Mouse (Mus musculus): ENCODE results near the gene Palm3. TPM values are rescaled to one million over a fixed set of nuclear protein-coding genes. Genes with fewer than 3 reads are reported as not detected.

The Palm3 gene
- total and polyA plus RNA-seq, 2 experiments from 2014 or later, result 8.2 to 9.6 TPM

DNA sequence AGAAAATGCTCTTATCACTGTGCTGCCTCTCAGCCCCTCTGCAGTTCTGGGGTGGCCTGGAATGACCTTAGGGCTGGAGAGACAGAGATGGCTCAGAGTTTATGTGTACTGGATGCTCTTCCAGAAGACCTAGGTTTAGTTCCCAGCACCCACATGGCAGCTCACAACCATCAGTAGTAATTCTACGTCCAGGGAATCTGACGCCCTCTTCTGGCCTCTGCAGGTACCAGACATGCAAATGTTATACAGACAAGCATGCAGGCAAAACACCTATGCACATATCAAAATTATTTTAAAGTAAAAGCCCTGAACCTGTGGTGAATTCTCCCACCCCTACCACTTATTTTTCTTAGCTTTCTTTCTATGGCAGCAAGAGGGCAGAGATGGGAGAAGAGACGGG, 25.2 kb downstream of the Palm3 start:
- Histone ChIP-seq H3K27ac (no peak overlapping the region), H3K27me3 (ENCODE audit: insufficient read depth, low read length) (peaks cover 30% of the 10 kb centered on the region), H3K4me1 (ENCODE audit: insufficient read depth, low read length) (peaks cover 7% of the 10 kb centered on the region; the same call in 1 of the 2 replicates), H3K4me3 (ENCODE audit: low read length) (no peak overlapping the region), H3K9ac (replicated peaks; ENCODE audit: low read length) (no peak overlapping the region), H3K9me3 (ENCODE audit: low read length) (no peaks in the 10 kb centered on the region), H3K4me2 (ENCODE audit: low read depth, low read length) (no peak overlapping the region), H3K36me3 (ENCODE audit: insufficient read depth, low read length) (no peaks in the 10 kb centered on the region)
- no peak for TF ChIP-seq CTCF (IDR thresholded peaks at IDR 0.05; ENCODE audit: low read depth)
- DNase-seq (ENCODE audit: low spot score) (no peak), ATAC-seq (no peak)
- WGBS, result 84% methylated on average over 3 of the region's 3 CpGs

DNA sequence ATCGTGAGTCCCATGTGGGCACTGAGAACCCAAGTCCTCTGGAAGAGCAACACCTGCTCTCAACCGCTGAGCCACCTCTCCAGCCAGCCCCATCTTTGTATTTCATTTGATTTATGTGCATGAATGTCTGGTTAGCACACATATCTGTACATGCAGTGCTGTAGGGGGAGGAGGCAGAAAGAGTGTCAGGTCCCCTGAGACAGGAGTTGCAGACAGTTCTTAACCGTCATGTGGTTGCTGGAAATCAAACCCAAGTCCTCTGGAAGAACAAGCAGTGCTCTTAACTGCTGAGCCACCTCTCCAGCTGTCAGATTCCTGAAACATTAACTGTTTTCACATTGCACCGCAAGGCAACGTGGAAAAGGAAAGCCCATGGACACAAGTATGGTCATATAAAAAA, 26.9 kb downstream of the Palm3 start:
- no peak for TF ChIP-seq CTCF (IDR thresholded peaks at IDR 0.05; ENCODE audit: low read depth)
- no peaks in the 10 kb centered on the region for H3K9me3 ChIP-seq (ENCODE audit: low read length)
- DNase-seq (ENCODE audit: low spot score) (no peak), ATAC-seq (no peak)
- 75% methylated on average over 5 of the region's 5 CpGs for WGBS
- no peak overlapping the region for H3K27ac ChIP-seq
- H3K4me3 ChIP-seq (ENCODE audit: low read length), result no peak overlapping the region
- no peak overlapping the region for H3K4me2 ChIP-seq (ENCODE audit: low read depth, low read length)
- H3K27me3 ChIP-seq (ENCODE audit: insufficient read depth, low read length), result peaks cover 22% of the 10 kb centered on the region
- H3K9ac ChIP-seq (replicated peaks; ENCODE audit: low read length), result no peak overlapping the region
- H3K36me3 ChIP-seq (ENCODE audit: insufficient read depth, low read length), result no peaks in the 10 kb centered on the region
- H3K4me1 ChIP-seq (ENCODE audit: insufficient read depth, low read length), result no peaks in the 10 kb centered on the region

DNA sequence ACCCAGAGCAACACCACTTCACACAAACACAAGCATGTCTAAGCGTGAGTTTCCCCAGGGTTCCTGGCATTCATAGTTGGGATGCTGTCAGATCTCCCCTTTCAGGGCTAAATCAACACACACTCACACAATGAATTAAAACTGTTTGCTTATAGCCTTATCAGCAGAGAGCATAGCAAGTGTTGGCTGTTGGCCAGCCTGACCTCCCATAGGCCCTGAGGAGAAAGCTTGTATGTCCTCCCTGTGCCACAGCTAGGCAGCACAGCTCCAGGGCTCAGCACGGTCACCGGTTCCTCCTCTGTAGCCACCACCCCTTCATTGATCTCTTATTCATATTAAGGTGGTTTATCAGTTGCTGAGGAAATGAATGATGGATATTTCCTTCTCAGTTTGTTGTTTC, 31.5 kb downstream of the Palm3 start:
- no peak overlapping the region for H3K4me2 ChIP-seq (ENCODE audit: low read depth, low read length)
- no peak overlapping the region for H3K27ac ChIP-seq
- 65% methylated on average over 3 of the region's 3 CpGs for WGBS
- H3K9ac ChIP-seq (replicated peaks; ENCODE audit: low read length), result no peak overlapping the region
- DNase-seq (ENCODE audit: low spot score) (no peak), ATAC-seq (no peak)
- H3K4me1 ChIP-seq (ENCODE audit: insufficient read depth, low read length), result no peaks in the 10 kb centered on the region
- no peak for TF ChIP-seq CTCF (IDR thresholded peaks at IDR 0.05; ENCODE audit: low read depth)
- no peaks in the 10 kb centered on the region for H3K27me3 ChIP-seq (ENCODE audit: insufficient read depth, low read length)
- H3K4me3 ChIP-seq (ENCODE audit: low read length), result no peak overlapping the region
- no peaks in the 10 kb centered on the region for H3K9me3 ChIP-seq (ENCODE audit: low read length)
- H3K36me3 ChIP-seq (ENCODE audit: insufficient read depth, low read length), result no peaks in the 10 kb centered on the region

DNA sequence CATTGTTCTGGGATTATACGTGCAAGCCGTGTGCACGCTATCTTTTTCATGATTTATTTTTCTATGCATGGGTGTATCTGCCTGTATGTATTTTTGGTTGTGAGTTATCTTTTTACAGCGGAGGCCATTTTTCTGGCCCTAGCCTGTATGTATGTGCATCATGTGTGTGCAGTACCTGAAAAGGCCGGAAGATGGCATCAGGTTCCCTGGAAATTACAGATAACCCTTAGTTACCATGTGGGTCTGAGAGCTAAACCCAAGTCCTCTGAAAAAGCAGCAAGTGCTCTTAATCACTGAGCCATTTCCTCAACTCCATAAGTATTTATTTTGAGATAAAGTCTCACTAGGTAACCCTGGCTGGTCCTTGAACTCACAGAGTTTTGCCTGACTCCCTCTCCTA, 32.0 kb downstream of the Palm3 start:
- Histone ChIP-seq H3K36me3 (ENCODE audit: insufficient read depth, low read length) (no peaks in the 10 kb centered on the region), H3K27me3 (ENCODE audit: insufficient read depth, low read length) (no peaks in the 10 kb centered on the region), H3K4me2 (ENCODE audit: low read depth, low read length) (no peak overlapping the region), H3K4me1 (ENCODE audit: insufficient read depth, low read length) (no peaks in the 10 kb centered on the region), H3K4me3 (ENCODE audit: low read length) (no peak overlapping the region), H3K9me3 (ENCODE audit: low read length) (no peaks in the 10 kb centered on the region), H3K27ac (no peak overlapping the region), H3K9ac (replicated peaks; ENCODE audit: low read length) (no peak overlapping the region)
- DNase-seq (ENCODE audit: low spot score) (no peak), ATAC-seq (no peak)
- 95% methylated on average over 5 of the region's 5 CpGs for WGBS
- no peak for TF ChIP-seq CTCF (IDR thresholded peaks at IDR 0.05; ENCODE audit: low read depth)

DNA sequence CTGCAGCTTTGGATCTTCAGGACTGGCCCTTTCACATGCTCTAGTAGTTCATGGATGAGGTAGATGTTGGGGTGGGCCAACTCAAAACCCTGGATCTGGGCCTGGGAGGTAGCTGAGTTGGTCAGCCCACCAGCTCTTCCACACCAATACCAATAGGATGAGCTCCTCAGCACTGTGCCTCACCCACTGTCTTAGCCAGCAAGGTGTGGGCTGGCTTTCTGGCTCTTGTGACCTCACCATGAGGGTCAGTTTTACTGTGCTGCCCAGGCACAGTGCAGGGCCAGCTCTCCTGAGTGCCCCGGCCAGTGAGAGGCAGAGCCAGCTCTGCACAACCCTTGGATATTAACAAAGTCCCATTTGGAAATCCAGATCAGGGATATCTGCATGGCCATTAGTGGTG, 36.6 kb downstream of the Palm3 start:
- no peak overlapping the region for H3K4me3 ChIP-seq (ENCODE audit: low read length)
- H3K4me1 ChIP-seq (ENCODE audit: insufficient read depth, low read length), result no peaks in the 10 kb centered on the region
- H3K9me3 ChIP-seq (ENCODE audit: low read length), result no peaks in the 10 kb centered on the region
- no peaks in the 10 kb centered on the region for H3K36me3 ChIP-seq (ENCODE audit: insufficient read depth, low read length)
- 90% methylated on average over 1 of the region's 1 CpGs for WGBS
- H3K4me2 ChIP-seq (ENCODE audit: low read depth, low read length), result no peak overlapping the region
- no peak for DNase-seq (ENCODE audit: low spot score)
- no peak for ATAC-seq
- no peaks in the 10 kb centered on the region for H3K27me3 ChIP-seq (ENCODE audit: insufficient read depth, low read length)
- no peak for TF ChIP-seq CTCF (IDR thresholded peaks at IDR 0.05; ENCODE audit: low read depth)
- no peak overlapping the region for H3K9ac ChIP-seq (replicated peaks; ENCODE audit: low read length)
- no peak overlapping the region for H3K27ac ChIP-seq

DNA sequence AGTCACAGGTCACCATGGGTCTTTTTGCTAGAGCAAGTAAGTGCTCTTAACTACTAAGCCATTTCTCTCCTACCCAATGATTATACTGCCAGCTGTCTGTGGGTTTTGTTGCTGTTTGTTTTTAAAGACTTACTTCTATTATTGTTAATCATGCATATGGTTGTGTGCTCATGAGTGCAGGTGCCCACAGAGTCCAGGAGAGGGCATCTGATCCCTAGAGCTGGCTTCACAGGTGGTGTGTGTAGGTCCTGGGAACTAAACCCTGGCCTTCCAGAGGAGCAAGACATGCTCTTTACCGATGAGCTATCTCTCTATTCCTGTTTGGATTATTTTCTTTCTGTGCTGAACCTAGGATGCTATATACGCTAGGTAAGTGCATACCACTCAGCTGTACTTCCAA, 38.0 kb downstream of the Palm3 start:
- Histone ChIP-seq H3K27ac (no peak overlapping the region), H3K4me2 (ENCODE audit: low read depth, low read length) (no peak overlapping the region), H3K9me3 (ENCODE audit: low read length) (no peaks in the 10 kb centered on the region), H3K27me3 (ENCODE audit: insufficient read depth, low read length) (no peaks in the 10 kb centered on the region), H3K9ac (replicated peaks; ENCODE audit: low read length) (no peak overlapping the region), H3K4me3 (ENCODE audit: low read length) (no peak overlapping the region), H3K36me3 (ENCODE audit: insufficient read depth, low read length) (no peaks in the 10 kb centered on the region), H3K4me1 (ENCODE audit: insufficient read depth, low read length) (no peaks in the 10 kb centered on the region)
- DNase-seq (ENCODE audit: low spot score), result no peak
- no peak for TF ChIP-seq CTCF (IDR thresholded peaks at IDR 0.05; ENCODE audit: low read depth)
- WGBS, result 92% methylated on average over 2 of the region's 2 CpGs
- no peak for ATAC-seq

DNA sequence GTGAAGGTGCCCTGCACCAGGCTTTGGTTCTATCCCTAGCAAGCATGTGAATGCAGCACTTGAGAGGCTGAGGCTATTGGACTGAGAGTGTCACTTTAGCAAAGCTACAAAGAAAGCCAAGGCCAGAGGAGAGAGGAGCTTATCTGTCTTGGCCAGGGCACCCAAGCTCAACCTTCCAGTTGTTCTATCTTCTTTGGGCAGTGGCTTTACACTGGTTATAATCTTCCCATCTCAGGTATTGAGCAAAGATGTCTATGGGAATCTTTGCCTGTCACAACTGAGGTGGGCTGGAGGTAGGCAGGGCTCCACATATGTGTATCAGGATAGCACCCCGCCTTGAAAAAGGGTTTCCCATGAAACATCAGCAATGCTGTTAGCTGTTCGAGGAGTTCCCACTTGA, 39.0 kb downstream of the Palm3 start:
- no peak for ATAC-seq
- no peak for TF ChIP-seq CTCF (IDR thresholded peaks at IDR 0.05; ENCODE audit: low read depth)
- WGBS, result 88% methylated on average over 2 of the region's 2 CpGs

More for the DNA sequence above, 39.0 kb downstream of the Palm3 start:
- no peaks in the 10 kb centered on the region for H3K9me3 ChIP-seq (ENCODE audit: low read length)
- no peaks in the 10 kb centered on the region for H3K4me1 ChIP-seq (ENCODE audit: insufficient read depth, low read length)
- H3K4me3 ChIP-seq (ENCODE audit: low read length), result no peak overlapping the region
- H3K27ac ChIP-seq, result no peak overlapping the region
- H3K36me3 ChIP-seq (ENCODE audit: insufficient read depth, low read length), result no peaks in the 10 kb centered on the region
- no peak for DNase-seq (ENCODE audit: low spot score)
- no peak overlapping the region for H3K4me2 ChIP-seq (ENCODE audit: low read depth, low read length)
- H3K9ac ChIP-seq (replicated peaks; ENCODE audit: low read length), result no peak overlapping the region
- H3K27me3 ChIP-seq (ENCODE audit: insufficient read depth, low read length), result no peaks in the 10 kb centered on the region

Measured in hindbrain, postnatal 0 days (tissue).